Mouse (Mus musculus): ENCODE measurements around the gene Rras2. TPM values are rescaled to one million over a fixed set of nuclear protein-coding genes. Genes with fewer than 3 reads are reported as not detected.

Rras2 gene
- polyA plus RNA-seq, 1 experiment = 119 TPM

DNA sequence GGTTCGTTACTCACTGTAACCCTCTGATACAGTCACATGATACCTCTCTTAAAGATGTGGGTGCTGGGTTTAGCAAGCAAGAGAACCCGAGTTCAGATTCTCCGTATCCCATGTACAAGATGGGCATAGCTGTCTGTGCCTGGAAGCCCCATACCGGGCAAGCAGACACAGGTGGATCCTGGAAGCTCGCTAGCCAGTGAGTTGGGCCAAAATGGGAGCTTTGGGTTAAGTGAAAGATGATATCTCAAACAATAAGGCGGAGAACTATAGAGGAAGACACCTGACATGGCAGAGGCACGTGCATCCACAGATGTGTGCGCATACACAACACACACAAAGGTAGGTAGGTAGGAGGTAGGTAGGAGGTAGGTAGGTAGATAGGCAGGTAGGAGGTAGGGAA lies 90.7 kb downstream of the Rras2 start:
- Histone ChIP-seq H3K4me3 (ENCODE audit: low read depth, low read length) (no peak overlapping the region), H3K9ac (ENCODE audit: low read depth, poor library complexity, severe bottlenecking) (no peak overlapping the region), H3K36me3 (ENCODE audit: control insufficient read depth, insufficient read depth, low read length, poor library complexity, severe bottlenecking) (no peaks in the 10 kb centered on the region), H3K27me3 (ENCODE audit: control insufficient read depth, insufficient read depth, low read length, poor library complexity, severe bottlenecking) (no peaks in the 10 kb centered on the region), H3K27ac (ENCODE audit: insufficient read depth, low read length) (no peak overlapping the region), H3K9me3 (replicated peaks; ENCODE audit: control insufficient read depth, insufficient read depth, low read length, poor library complexity, severe bottlenecking) (no peaks in the 10 kb centered on the region), H3K4me1 (ENCODE audit: control insufficient read depth, insufficient read depth, low read length) (no peaks in the 10 kb centered on the region)
- TF ChIP-seq EP300 (IDR thresholded peaks at IDR 0.05; ENCODE audit: insufficient read depth, low read depth, low read length) = no peak
- no peak for TF ChIP-seq POLR2A (IDR thresholded peaks at IDR 0.05; ENCODE audit: insufficient read depth, low read length)
- TF ChIP-seq CTCF (IDR thresholded peaks at IDR 0.05; ENCODE audit: low read depth, low read length) = no peak

DNA sequence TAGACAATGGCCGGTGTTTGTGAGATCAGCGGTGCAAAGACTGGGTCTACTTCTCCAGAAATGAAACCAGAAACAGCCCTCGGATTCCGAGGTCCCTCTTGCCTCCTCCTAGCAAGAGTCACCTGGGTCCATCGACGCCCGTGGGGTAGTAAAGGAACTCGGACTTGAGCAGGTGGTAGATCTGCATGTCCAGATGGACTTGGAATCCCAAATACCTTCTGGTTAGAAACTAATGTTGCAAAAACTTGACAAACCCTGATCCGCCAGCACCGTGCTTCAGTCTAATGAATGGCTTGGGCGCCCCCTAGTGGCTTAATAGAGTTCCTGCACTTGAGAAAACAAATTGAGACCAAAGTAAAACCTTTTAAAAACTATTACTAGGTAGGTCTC lies 96.9 kb downstream of the Rras2 start:
- no peak overlapping the region for H3K4me3 ChIP-seq (ENCODE audit: low read depth, low read length)
- H3K36me3 ChIP-seq (ENCODE audit: control insufficient read depth, insufficient read depth, low read length, poor library complexity, severe bottlenecking) = no peaks in the 10 kb centered on the region
- H3K9me3 ChIP-seq (replicated peaks; ENCODE audit: control insufficient read depth, insufficient read depth, low read length, poor library complexity, severe bottlenecking) = no peaks in the 10 kb centered on the region
- no peak overlapping the region for H3K9ac ChIP-seq (ENCODE audit: low read depth, poor library complexity, severe bottlenecking)
- TF ChIP-seq POLR2A (IDR thresholded peaks at IDR 0.05; ENCODE audit: insufficient read depth, low read length) = no peak
- peak; percentile 67 for TF ChIP-seq CTCF (IDR thresholded peaks at IDR 0.05; ENCODE audit: low read depth, low read length)
- no peak for TF ChIP-seq EP300 (IDR thresholded peaks at IDR 0.05; ENCODE audit: insufficient read depth, low read depth, low read length)
- no peak overlapping the region for H3K27ac ChIP-seq (ENCODE audit: insufficient read depth, low read length)
- no peaks in the 10 kb centered on the region for H3K27me3 ChIP-seq (ENCODE audit: control insufficient read depth, insufficient read depth, low read length, poor library complexity, severe bottlenecking)
- no peaks in the 10 kb centered on the region for H3K4me1 ChIP-seq (ENCODE audit: control insufficient read depth, insufficient read depth, low read length)

DNA sequence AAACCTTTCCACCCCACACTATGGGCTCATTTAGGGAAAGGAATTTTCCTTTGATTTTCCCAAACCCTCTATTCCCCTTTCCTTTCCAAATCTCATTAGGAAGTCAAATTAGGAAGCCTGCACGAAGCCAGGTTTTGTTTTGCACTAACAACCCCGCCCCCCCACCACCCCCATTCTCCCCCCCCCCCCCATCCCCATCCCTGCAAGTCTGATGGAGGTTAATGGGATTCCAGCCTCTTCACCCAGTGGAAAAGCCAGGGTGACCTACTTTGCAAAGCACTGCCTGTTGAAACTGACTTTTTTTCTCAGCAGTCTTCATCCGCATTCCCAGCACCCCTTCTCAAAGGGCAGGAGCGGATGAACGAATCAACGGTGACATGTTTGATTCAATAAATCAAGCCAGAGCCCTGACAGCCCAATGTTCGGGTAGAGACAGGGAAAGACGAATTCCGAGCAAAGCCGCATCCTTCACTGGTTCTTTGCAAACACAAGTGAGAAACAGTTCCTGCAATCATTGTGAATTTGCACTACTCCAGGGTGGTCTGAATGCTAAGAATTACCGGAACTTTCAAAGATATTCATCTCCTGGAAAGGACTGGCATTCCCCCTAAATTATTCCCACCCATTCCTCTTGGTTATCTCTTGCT lies 97.4 kb downstream of the Rras2 start:
- TF ChIP-seq CTCF (IDR thresholded peaks at IDR 0.05; ENCODE audit: low read depth, low read length) = no peak
- TF ChIP-seq POLR2A (IDR thresholded peaks at IDR 0.05; ENCODE audit: insufficient read depth, low read length) = no peak
- Histone ChIP-seq H3K36me3 (ENCODE audit: control insufficient read depth, insufficient read depth, low read length, poor library complexity, severe bottlenecking) (no peaks in the 10 kb centered on the region), H3K27me3 (ENCODE audit: control insufficient read depth, insufficient read depth, low read length, poor library complexity, severe bottlenecking) (no peaks in the 10 kb centered on the region), H3K4me1 (ENCODE audit: control insufficient read depth, insufficient read depth, low read length) (no peaks in the 10 kb centered on the region), H3K4me3 (ENCODE audit: low read depth, low read length) (no peak overlapping the region), H3K9me3 (replicated peaks; ENCODE audit: control insufficient read depth, insufficient read depth, low read length, poor library complexity, severe bottlenecking) (no peaks in the 10 kb centered on the region), H3K27ac (ENCODE audit: insufficient read depth, low read length) (no peak overlapping the region), H3K9ac (ENCODE audit: low read depth, poor library complexity, severe bottlenecking) (no peak overlapping the region)

DNA sequence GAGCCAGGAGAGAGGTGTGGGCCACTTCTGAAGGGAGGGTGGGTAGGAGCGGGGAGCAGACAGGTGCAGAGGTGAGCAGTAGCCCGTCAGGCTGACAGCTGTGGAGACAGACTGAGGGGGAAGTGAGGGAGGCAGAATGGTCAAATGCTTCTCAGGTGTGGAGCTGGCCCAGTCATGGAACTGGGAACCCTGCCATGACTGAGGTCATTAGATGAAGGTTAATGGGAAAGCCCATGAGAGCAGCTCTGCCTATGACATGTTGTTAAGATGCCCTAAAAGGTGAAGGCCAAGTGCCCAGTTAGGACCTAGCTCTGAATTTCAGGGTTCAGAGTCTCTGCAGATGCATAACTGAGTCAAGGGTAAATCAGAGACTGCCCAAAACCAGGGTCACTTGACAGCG lies 98.7 kb downstream of the Rras2 start:
- no peaks in the 10 kb centered on the region for H3K9me3 ChIP-seq (replicated peaks; ENCODE audit: control insufficient read depth, insufficient read depth, low read length, poor library complexity, severe bottlenecking)
- no peak overlapping the region for H3K9ac ChIP-seq (ENCODE audit: low read depth, poor library complexity, severe bottlenecking)
- H3K36me3 ChIP-seq (ENCODE audit: control insufficient read depth, insufficient read depth, low read length, poor library complexity, severe bottlenecking) = no peaks in the 10 kb centered on the region
- H3K27me3 ChIP-seq (ENCODE audit: control insufficient read depth, insufficient read depth, low read length, poor library complexity, severe bottlenecking) = no peaks in the 10 kb centered on the region
- TF ChIP-seq CTCF (IDR thresholded peaks at IDR 0.05; ENCODE audit: low read depth, low read length) (no peak), EP300 (IDR thresholded peaks at IDR 0.05; ENCODE audit: insufficient read depth, low read depth, low read length) (no peak), POLR2A (IDR thresholded peaks at IDR 0.05; ENCODE audit: insufficient read depth, low read length) (no peak)
- H3K27ac ChIP-seq (ENCODE audit: insufficient read depth, low read length) = no peak overlapping the region
- H3K4me1 ChIP-seq (ENCODE audit: control insufficient read depth, insufficient read depth, low read length) = no peaks in the 10 kb centered on the region
- no peak overlapping the region for H3K4me3 ChIP-seq (ENCODE audit: low read depth, low read length)

DNA sequence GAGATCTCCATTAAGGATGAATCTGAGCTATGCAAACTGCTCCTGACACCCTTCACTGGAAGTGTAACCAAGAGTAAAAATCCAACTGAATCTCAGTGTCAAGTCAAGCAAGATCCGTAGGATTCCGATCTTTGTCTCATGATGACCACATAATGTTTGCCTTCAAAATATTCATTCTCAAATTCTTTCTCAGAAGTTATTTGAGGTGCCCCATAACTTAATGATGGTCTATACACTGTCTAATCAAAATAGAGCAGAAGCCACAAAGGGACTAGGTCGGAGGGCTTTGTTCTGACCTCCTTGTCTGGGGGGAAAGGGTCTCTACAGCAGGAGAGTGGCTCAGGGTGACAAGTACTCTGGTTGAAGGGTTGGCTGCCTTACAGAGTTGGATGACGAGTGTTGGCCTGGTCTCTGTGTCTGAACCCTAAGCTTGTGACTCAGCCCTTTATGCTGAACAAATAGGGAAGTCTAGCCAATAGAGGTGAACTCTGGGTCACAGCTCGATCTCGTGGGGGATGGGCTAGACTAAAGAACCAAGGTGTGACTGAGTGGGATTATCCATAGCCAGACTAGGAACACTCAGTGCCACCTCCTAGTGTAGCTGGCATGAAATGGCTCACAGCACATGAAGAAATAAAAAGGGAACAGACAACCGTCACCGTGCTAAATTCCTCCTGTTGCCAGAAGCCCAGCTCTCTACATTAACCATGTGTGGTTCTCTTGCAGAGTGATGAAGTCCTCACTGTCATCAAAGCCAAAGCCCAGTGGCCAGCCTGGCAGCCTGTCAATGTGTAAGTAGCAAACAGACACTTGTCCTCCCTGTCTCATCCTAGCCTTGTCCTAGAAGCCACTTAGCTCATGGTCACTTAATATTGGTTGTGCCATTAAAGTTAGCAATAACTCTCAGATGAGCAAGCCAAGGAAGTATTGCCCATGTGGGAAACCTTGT lies 101.3 kb downstream of the Rras2 start:
- Histone ChIP-seq H3K36me3 (ENCODE audit: control insufficient read depth, insufficient read depth, low read length, poor library complexity, severe bottlenecking) (no peaks in the 10 kb centered on the region), H3K9me3 (replicated peaks; ENCODE audit: control insufficient read depth, insufficient read depth, low read length, poor library complexity, severe bottlenecking) (no peaks in the 10 kb centered on the region), H3K27me3 (ENCODE audit: control insufficient read depth, insufficient read depth, low read length, poor library complexity, severe bottlenecking) (no peaks in the 10 kb centered on the region), H3K4me3 (ENCODE audit: low read depth, low read length) (no peak overlapping the region), H3K4me1 (ENCODE audit: control insufficient read depth, insufficient read depth, low read length) (no peaks in the 10 kb centered on the region), H3K27ac (ENCODE audit: insufficient read depth, low read length) (no peak overlapping the region), H3K9ac (ENCODE audit: low read depth, poor library complexity, severe bottlenecking) (no peak overlapping the region)
- TF ChIP-seq CTCF (IDR thresholded peaks at IDR 0.05; ENCODE audit: low read depth, low read length) (no peak), POLR2A (IDR thresholded peaks at IDR 0.05; ENCODE audit: insufficient read depth, low read length) (no peak), EP300 (IDR thresholded peaks at IDR 0.05; ENCODE audit: insufficient read depth, low read depth, low read length) (no peak)
